Mouse (Mus musculus) forebrain, embryonic 14.5 days (tissue): ENCODE measurements around the gene Prkg2. TPM values are rescaled to one million over a fixed set of nuclear protein-coding genes. Genes with fewer than 3 reads are reported as not detected.

Experiments
- ATAC-seq: fragments of 200-750 bp; cut with Nextera tagmentation; 2 replicates; pipeline ENCODE4 v1.8.0; 2017; ENCODE audit warnings: mild to moderate bottlenecking, moderate library complexity
- DNase-seq: peaks from one replicate; pipeline ENCODE4 v3.0.0-alpha.2; 2015; ENCODE audit warnings: low spot score
- H3K27ac ChIP-seq: fragments of 300-500 bp; sonication (generic); 2 replicates; pipeline ENCODE4 v1.5.1; 2014; ENCODE audit warnings: low read depth, mild to moderate bottlenecking, control low read depth, low read length, moderate library complexity
- H3K27me3 ChIP-seq: fragments of 300-500 bp; sonication (generic); replicated peaks from 2 replicates; pipeline ENCODE4 v1.6.1; 2014; ENCODE audit warnings: low read length, control low read depth, mixed read lengths; ENCODE audit not compliant: control insufficient read depth, insufficient read depth
- H3K36me3 ChIP-seq: fragments of 300-500 bp; sonication (generic); 2 replicates; pipeline ENCODE4 v1.6.1; 2014; ENCODE audit warnings: low read length, control low read depth; ENCODE audit not compliant: control insufficient read depth, insufficient read depth
- H3K4me1 ChIP-seq: fragments of 300-500 bp; sonication (generic); 2 replicates; pipeline ENCODE4 v1.6.1; 2014; ENCODE audit warnings: antibody characterized with exemption, low read length, control low read depth; ENCODE audit not compliant: control insufficient read depth, insufficient read depth
- H3K4me2 ChIP-seq: fragments of 300-500 bp; sonication (generic); 2 replicates; pipeline ENCODE4 v1.6.1; 2014; ENCODE audit warnings: mild to moderate bottlenecking, control low read depth, low read length
- H3K4me3 ChIP-seq: fragments of 300-500 bp; sonication (generic); 2 replicates; pipeline ENCODE4 v1.5.1; 2014; ENCODE audit warnings: low read depth, low read length, control low read depth
- H3K9ac ChIP-seq: fragments of 300-500 bp; sonication (generic); 2 replicates; pipeline ENCODE4 v1.6.1; 2014; ENCODE audit warnings: mild to moderate bottlenecking, low read length, control low read depth, moderate library complexity
- H3K9me3 ChIP-seq: fragments of 300-500 bp; sonication (generic); replicated peaks from 2 replicates; pipeline ENCODE4 v1.6.1; 2016; ENCODE audit warnings: low read length, control low read depth, mixed read lengths; ENCODE audit not compliant: control insufficient read depth
- WGBS: fragments of 180-500 bp; shearing (Covaris S2); extraction: QIAGEN DNeasy Blood & Tissue Kit; methylation state at CpG from one replicate; pipeline ENCODE4 v1.1.7; 2014; 5-methylcytosine and 5-hydroxymethylcytosine counted together
- polyA plus RNA-seq: library from polyadenylated mRNA; unstranded; fragments of >200 nt; fragmentation: Nextera tagmentation; extraction: Ambion mirVana; gene quantifications from 2 replicates; pipeline ENCODE4 v1.2.1, GENCODE M21; 2014

The Prkg2 gene
- polyA plus RNA-seq, 1 experiment from 2014 or later: 0.97 TPM

GRCm38 (mm10) chr5:98962472-98962871 lies 74.7 kb downstream of the Prkg2 start:
- no peak for DNase-seq
- Histone ChIP-seq H3K27ac (no peak overlapping the region), H3K9ac (no peak overlapping the region), H3K4me3 (no peak overlapping the region), H3K4me1 (peaks cover 6% of the 10 kb centered on the region; the same call in 1 of the 2 replicates), H3K4me2 (no peak overlapping the region), H3K27me3 (no peaks in the 10 kb centered on the region), H3K36me3 (no peaks in the 10 kb centered on the region), H3K9me3 (no peaks in the 10 kb centered on the region)
- 58% methylated on average over 2 of the region's 2 CpGs for WGBS
- no peak; the same call in 1 of the 2 replicates for ATAC-seq

DNA sequence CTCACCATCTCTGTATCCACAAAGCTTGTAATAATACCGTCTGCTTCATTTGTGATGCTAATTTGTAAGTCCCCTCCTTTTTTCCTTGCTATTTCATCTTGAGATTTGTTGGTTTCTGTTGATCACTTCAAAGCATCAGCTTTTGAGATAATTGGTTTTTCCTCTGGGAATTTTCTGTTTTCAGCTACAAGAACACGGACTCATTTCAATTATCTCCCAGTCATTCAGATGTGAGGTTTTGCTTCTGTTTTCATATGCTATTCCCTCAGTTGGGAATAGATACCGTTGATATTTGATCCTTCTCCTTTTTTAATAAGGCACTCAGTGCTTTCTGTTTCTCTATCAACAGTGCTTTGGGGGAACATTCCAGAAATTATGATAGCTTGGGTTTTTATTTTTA lies 81.6 kb downstream of the Prkg2 start:
- H3K27ac ChIP-seq: no peak overlapping the region
- DNase-seq (no peak), ATAC-seq (no peak)
- H3K36me3 ChIP-seq: no peaks in the 10 kb centered on the region
- H3K4me3 ChIP-seq: no peak overlapping the region
- no peak overlapping the region for H3K4me2 ChIP-seq
- no peaks in the 10 kb centered on the region for H3K4me1 ChIP-seq
- WGBS: 31% methylated on average over 3 of the region's 3 CpGs
- no peak overlapping the region for H3K9ac ChIP-seq
- H3K9me3 ChIP-seq: no peaks in the 10 kb centered on the region
- H3K27me3 ChIP-seq: no peaks in the 10 kb centered on the region

GRCm38 (mm10) chr5:98953386-98953785 lies 83.8 kb downstream of the Prkg2 start:
- peak; percentile 47 for DNase-seq
- Histone ChIP-seq H3K9me3 (no peaks in the 10 kb centered on the region), H3K4me2 (no peak overlapping the region), H3K27me3 (no peaks in the 10 kb centered on the region), H3K4me3 (no peak overlapping the region), H3K9ac (no peak overlapping the region), H3K36me3 (no peaks in the 10 kb centered on the region), H3K27ac (no peak overlapping the region), H3K4me1 (no peaks in the 10 kb centered on the region)
- ATAC-seq: no peak
- 59% methylated on average over 1 of the region's 1 CpGs for WGBS

GRCm38 (mm10) chr5:98951566-98951965 lies 85.6 kb downstream of the Prkg2 start:
- H3K9ac ChIP-seq: no peak overlapping the region
- no peak overlapping the region for H3K4me2 ChIP-seq
- ATAC-seq (no peak), DNase-seq (no peak)
- H3K4me1 ChIP-seq: no peaks in the 10 kb centered on the region
- H3K36me3 ChIP-seq: no peaks in the 10 kb centered on the region
- no peak overlapping the region for H3K27ac ChIP-seq
- H3K4me3 ChIP-seq: no peak overlapping the region
- H3K27me3 ChIP-seq: no peaks in the 10 kb centered on the region
- 88% methylated on average over 4 of the region's 4 CpGs for WGBS
- H3K9me3 ChIP-seq: no peaks in the 10 kb centered on the region

DNA sequence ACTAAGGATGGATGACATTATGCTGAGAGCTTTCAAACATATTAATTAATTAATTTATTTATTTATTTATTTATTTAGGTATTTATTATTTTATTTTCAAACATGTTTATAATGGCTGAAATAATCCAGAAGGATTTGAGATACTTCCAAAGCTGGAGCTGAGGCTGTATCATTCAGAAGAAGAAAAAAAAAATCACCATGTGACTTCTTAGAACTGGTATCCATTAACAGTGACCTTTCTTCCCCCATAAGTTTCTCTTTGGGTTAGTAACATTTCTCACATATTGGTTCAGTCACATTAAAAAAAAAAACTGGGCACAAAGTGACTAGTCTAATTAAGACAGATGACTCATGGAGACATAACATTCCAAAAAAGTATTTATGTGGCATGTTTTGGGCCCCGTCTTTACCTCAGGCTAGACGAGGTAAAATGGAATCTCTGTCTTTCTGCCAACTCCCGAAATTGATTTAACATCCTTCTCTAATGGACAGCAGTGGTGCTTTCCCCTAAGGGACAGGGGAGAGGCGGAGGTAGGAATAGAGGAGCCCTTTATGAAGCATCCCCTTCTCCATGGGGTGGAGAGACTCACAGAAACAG lies 86.6 kb downstream of the Prkg2 start:
- DNase-seq (no peak), ATAC-seq (no peak)
- Histone ChIP-seq H3K9me3 (no peaks in the 10 kb centered on the region), H3K27ac (no peak overlapping the region), H3K4me1 (no peaks in the 10 kb centered on the region), H3K4me3 (no peak overlapping the region), H3K27me3 (no peaks in the 10 kb centered on the region), H3K36me3 (no peaks in the 10 kb centered on the region), H3K4me2 (no peak overlapping the region), H3K9ac (no peak overlapping the region)
- 82% methylated on average over 4 of the region's 4 CpGs for WGBS

DNA sequence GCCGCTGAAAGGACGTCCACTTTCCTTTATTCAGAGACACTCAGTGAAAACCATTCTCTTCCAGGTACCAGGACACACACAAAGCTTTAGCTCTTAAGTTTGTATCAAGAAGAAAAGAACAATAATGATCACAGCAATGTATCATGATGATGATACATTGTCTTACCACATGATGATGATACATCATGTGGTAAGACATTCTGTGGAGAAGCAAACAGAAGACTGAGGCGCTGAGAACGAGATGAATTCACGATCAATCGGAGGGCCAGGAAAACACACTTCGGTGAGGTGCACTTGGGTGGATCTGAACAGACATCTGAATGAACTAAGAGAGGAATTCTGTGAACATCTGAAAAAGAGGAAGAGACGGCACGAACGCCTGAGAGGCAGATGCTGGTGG lies 87.4 kb downstream of the Prkg2 start:
- H3K9ac ChIP-seq: no peak overlapping the region
- no peak for ATAC-seq

DNA sequence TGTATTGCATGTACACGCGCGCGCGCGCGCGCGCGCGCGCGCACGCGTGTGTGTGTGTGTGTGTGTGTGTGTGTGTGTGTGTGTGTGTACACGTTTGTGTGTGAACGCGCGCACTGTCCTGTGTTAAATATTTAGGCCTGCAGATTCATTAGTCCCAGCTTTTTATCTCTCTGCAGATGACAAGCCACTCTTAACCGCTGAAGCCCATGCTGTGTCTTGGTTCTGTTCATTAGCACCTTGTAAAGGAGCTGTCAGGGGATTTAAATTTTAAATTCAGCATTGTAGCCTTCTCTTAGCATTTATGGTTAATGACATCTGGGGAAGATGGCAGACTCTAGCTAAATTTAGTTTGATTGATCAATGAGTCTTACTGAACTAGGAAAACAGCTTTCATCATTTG lies 90.5 kb downstream of the Prkg2 start:
- DNase-seq (peak; percentile 50), ATAC-seq (peak; percentile 60; the same call in 1 of the 2 replicates)
- 90% methylated on average over 20 of the region's 20 CpGs for WGBS
- no peak overlapping the region for H3K27ac ChIP-seq
- H3K4me1 ChIP-seq: no peaks in the 10 kb centered on the region
- no peak overlapping the region for H3K9ac ChIP-seq
- H3K27me3 ChIP-seq: no peaks in the 10 kb centered on the region
- H3K4me2 ChIP-seq: no peak overlapping the region
- H3K9me3 ChIP-seq: no peaks in the 10 kb centered on the region
- H3K4me3 ChIP-seq: no peak overlapping the region
- H3K36me3 ChIP-seq: no peaks in the 10 kb centered on the region

More for the DNA sequence above, 87.4 kb downstream of the Prkg2 start:
- WGBS: 89% methylated on average over 10 of the region's 10 CpGs
- Histone ChIP-seq H3K4me3 (no peak overlapping the region), H3K27ac (no peak overlapping the region), H3K9me3 (no peaks in the 10 kb centered on the region), H3K27me3 (no peaks in the 10 kb centered on the region), H3K4me1 (no peaks in the 10 kb centered on the region), H3K4me2 (no peak overlapping the region), H3K36me3 (no peaks in the 10 kb centered on the region)
- DNase-seq: no peak

DNA sequence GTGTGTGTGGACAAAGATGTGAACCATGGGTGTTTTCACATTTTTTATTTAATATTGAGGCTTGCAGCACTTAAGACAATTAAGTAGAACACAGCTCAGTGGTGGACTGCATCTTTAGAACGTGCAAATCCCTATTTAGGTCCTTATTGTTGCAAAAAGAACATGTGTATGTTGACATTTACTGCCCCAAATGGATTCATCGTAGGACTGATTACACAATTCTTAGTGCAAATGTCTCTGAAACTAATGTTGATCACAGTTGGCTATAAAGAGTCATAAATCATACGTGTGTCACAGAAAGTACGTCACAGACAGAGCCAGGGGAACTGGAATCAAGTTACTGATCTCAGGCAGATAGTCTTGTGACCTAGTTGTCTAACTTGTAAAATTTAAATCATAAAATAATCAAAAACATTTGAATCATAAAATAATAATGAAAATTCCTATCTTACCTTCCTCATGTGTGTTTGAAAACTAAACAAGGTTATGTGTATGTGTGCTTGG lies 91.0 kb downstream of the Prkg2 start:
- no peak for DNase-seq
- Histone ChIP-seq H3K4me1 (no peaks in the 10 kb centered on the region), H3K27ac (no peak overlapping the region), H3K9me3 (no peaks in the 10 kb centered on the region), H3K4me2 (no peak overlapping the region), H3K27me3 (no peaks in the 10 kb centered on the region), H3K4me3 (no peak overlapping the region), H3K36me3 (no peaks in the 10 kb centered on the region), H3K9ac (no peak overlapping the region)
- 85% methylated on average over 4 of the region's 4 CpGs for WGBS
- no peak for ATAC-seq

GRCm38 (mm10) chr5:98943776-98944175 lies 93.4 kb downstream of the Prkg2 start:
- 48% methylated on average over 6 of the region's 6 CpGs for WGBS
- Histone ChIP-seq H3K9me3 (no peaks in the 10 kb centered on the region), H3K4me1 (no peaks in the 10 kb centered on the region), H3K4me2 (no peak overlapping the region), H3K9ac (no peak overlapping the region), H3K27ac (no peak overlapping the region), H3K27me3 (no peaks in the 10 kb centered on the region), H3K36me3 (no peaks in the 10 kb centered on the region), H3K4me3 (no peak overlapping the region)
- DNase-seq (no peak), ATAC-seq (no peak)
